Mouse (Mus musculus) splenic B cell, adult 2 months (primary cell): ENCODE results near the gene Pnmt.
A peak's percentile ranks its signal among the peaks of the same experiment; 100 is the strongest.

Experiments
- DNase-seq: peaks from one replicate; pipeline ENCODE4 v3.0.0-alpha.2; 2011; ENCODE audit warnings: low read depth, low spot score
- H3K27me3 ChIP-seq: 2 replicates; pipeline ENCODE4 v1.6.1; 2012; ENCODE audit warnings: mild to moderate bottlenecking, low read length, moderate library complexity, mixed read lengths; ENCODE audit not compliant: control insufficient read depth, poor library complexity, insufficient read depth, severe bottlenecking
- H3K36me3 ChIP-seq: 2 replicates; pipeline ENCODE4 v1.6.1; 2012; ENCODE audit warnings: mild to moderate bottlenecking, low read length, moderate library complexity, mixed read lengths; ENCODE audit not compliant: control insufficient read depth, poor library complexity, insufficient read depth, severe bottlenecking

Gene Pnmt

DNA sequence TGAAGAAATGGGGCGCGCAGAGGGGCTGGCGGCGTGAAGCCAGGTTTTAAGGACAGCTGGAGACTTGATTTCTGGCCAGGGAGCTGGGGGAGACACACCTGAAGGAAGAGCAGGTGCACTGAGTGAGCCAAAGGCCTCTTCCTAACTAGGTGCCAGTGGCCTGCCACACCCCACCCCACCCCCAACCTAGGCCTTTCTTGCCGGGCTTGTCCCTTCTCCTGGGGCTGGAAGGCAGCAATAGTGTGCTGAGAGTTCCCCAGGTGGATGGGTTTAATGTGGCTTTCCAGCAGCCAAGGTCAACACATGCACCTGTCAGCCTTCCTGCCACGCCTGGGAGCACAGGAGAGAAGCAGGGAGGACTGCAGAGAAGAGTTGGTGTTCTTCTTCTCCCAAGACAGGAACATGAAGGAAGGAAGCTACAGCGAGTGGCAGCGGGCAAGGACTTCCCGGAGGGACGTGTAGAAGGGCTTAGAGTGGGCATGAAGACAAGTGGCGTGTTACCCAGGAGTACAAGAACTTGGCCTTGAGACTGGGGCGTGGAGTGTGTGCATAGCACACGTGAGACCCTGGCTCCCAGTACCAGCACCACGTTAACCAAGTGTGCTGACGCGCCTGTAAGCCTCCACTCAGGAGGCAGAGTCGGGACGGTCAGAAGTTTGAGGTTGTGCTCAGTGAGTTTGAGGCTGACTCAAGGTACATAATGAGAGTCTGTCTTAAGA is 33.8 kb upstream of the Pnmt start:
- no peak for DNase-seq
- H3K27me3 ChIP-seq: peaks cover 2% of the 10 kb centered on the region; the same call in 1 of the 2 replicates

DNA sequence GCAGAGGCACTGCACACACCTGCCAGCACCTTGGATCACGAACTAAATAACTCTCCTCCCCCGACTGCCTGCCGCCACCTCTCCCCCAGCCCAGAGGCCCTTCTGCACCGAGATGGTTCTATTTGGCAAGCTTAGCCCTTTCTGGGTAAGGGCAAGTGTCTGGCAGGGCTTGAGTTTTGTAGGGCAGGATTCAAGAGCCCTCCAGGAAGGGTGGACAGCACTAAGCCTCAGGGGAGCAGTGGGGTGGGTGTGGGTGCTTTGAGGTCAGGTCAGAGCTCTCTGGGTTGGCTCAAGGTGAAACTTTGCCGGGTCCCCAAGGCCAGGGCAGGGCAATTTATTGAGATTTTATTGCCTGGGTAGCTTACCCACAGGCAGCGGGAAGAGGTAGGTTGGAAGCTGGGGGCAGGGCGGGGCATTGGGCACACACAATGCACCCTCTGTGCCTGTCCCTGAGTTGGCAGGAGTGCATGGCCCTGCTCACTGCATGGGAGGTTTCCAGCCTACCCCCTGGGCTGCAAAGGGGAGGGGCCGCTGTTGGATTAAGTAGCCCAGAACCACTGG is 32.5 kb upstream of the Pnmt start:
- Histone ChIP-seq H3K27me3 (peaks cover 2% of the 10 kb centered on the region; the same call in 1 of the 2 replicates), H3K36me3 (no peaks in the 10 kb centered on the region)
- DNase-seq: no peak

More for the DNA sequence above, 33.8 kb upstream of the Pnmt start:
- H3K36me3 ChIP-seq: no peaks in the 10 kb centered on the region

DNA sequence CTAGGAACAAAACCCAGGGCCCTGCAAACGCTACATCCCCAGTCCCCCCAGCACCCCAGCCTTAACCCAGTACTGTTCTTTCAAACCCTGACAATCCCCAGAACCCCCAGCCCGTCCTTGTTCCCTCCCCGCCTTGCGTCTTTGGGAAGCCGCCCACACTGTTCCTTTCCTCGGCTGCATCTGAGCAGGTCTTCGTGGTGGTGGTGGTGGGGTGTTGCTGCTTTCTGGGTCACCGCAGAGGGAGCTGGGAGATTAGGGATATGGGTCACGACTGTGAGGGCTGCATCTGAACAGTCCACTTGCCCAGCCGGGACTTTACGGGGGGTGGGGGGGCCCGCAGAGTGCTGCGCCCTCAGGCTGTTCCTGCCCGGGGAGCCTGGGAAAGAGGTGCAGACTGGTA is 31.8 kb upstream of the Pnmt start:
- H3K36me3 ChIP-seq: no peaks in the 10 kb centered on the region
- H3K27me3 ChIP-seq: no peaks in the 10 kb centered on the region
- DNase-seq: no peak

DNA sequence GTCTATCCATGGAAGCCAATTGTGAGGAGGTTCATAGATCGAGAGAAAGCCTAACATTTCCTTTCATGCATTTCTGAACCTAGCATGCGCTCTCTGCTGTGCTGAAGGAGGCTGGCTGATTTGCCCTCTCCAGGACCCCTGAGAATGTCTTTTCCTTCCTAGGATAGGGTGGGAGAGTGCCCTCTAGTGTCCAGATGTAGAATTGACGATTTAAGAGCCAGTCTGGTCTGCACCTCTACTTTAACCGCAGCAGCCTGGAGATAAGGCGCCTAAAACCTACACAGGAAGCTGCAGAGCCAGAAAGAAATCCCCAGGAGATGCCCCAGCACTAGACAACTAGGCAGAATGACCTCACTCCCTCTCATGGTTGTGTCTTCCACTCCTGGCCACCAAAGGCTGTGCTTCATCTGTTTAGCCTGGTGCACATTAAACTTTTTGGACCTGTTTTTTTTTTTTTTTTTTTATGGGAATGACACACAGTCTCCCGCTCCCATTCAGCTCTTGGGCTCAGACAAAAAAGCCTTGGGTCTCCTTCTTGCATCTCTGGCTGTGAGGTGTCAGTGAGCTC is 30.4 kb upstream of the Pnmt start:
- Histone ChIP-seq H3K36me3 (no peaks in the 10 kb centered on the region), H3K27me3 (no peaks in the 10 kb centered on the region)
- DNase-seq: peak; percentile 82

DNA sequence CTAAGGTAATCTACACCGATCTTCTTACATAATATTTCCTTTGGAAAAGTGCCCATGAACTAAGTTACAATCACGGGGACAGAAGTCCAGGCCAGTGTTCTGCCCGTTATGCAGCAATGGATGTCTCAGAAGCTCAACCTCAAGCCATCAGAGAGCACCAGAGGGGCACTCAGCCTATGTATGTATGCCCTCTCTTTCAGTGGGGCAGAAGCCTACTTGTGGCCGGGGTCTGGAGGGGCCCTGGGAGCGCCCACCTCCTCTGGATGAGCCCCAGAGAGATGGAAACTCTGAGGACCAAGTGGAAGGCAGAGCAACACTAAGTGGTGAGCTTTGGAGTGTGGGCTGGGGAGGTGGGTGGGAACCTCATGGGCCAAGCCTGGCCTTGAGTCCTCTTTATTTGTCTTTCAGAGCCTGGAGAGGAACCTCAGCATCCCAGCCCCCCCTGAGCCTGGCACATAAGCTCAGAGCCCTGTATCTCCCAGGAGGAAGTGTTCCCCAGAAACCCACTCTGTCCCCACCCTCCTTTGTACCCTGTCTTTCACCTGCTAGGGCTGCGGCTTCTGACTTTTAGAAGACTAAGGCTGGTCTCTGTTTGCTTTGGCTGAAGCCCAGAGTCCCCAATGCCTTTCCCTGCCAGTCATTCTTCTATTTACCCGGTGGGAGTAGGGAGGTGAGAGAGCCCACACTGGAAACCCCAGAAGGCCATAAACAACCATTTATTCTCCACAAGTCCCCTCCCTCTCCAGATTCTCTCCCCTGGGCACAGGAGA is 29.4 kb upstream of the Pnmt start:
- Histone ChIP-seq H3K36me3 (no peaks in the 10 kb centered on the region), H3K27me3 (no peaks in the 10 kb centered on the region)
- no peak for DNase-seq

DNA sequence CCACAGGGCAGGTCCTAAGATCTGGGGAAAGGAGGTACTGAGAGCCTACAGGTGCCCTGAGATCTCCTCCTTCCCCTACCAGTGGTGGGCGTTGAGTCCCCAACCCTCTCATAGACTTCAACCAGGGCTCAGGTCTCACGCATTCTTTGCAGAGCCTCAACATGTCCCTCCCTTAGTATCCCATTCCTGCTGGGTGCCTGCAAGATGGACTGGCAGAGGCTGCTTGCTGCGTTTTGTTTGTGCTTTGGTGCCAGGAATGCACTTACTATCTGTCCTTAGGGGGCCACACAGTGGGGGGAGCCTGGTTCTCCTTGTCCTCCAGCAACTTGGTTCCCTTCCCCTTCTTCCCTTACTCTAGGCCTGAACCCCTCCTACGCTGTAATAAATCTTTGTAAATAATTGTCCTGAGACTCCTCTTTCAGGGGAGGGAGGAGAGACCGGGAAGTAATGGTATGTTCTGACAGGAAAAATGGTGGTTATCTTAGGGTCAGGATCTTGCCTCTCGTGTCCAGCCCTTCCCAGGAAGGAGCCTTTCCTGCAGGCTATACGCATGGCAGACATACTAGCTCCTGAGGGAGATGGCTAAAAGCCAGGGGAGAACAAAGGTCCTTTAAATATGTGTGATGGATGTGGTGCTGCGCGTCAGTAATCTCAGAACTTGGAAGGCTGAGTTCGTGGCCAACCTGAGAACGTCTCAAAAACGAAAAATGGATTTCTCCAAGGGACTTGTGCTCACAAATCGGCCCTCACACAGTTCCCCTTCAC is 28.7 kb upstream of the Pnmt start:
- no peak for DNase-seq
- no peaks in the 10 kb centered on the region for H3K36me3 ChIP-seq
- H3K27me3 ChIP-seq: no peaks in the 10 kb centered on the region

DNA sequence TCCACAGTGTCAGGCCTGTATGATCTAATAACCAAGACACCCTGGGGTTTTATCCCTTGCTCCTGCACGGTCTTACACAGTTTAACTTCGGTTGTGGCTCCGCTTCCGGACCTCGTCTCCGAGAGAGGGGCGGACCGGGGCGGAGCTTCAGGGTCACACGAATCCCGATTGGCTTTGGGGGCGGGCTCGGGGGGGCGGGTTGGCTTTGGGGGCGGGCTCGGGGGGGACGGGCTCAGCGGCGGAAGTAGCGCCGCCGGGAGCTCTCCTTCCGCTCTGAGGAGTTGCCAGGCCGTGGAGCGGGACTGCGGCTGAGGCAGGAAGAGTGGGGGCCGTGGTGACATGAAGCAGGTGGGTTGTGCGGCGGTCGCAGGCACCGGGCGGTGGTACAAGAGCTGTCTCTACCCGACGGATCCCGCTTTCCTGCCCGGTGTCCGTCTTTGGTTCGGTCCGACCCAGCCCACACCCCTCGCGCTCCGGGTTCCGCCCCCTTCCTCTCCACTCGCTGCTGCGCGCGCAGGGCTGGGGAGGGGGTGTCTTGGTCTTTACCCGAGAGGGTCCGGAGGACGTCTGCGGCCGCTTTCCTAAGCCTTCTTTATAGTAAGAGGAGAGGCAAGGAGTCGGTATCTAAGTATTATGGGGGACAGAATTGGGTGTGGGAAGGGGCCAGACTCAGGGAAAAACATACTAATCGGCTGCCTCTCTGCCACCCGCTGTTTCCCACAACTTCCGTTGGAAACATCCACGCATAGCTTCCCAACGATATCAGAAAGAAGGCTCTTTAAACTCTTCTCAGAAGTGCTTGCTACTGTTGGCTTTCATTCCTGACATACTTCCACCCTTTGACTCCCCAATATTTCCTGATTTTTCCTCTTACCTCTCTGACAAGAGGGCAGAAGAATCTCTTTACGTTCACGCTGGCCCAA is 27.8 kb upstream of the Pnmt start, which contains the start of gene Stard3:
Gene Stard3, plus strand, starts transcription at position 208 of the 923 bp plus-strand sequence.
- DNase-seq: peak; percentile 93
- Histone ChIP-seq H3K27me3 (no peaks in the 10 kb centered on the region), H3K36me3 (no peaks in the 10 kb centered on the region)

DNA sequence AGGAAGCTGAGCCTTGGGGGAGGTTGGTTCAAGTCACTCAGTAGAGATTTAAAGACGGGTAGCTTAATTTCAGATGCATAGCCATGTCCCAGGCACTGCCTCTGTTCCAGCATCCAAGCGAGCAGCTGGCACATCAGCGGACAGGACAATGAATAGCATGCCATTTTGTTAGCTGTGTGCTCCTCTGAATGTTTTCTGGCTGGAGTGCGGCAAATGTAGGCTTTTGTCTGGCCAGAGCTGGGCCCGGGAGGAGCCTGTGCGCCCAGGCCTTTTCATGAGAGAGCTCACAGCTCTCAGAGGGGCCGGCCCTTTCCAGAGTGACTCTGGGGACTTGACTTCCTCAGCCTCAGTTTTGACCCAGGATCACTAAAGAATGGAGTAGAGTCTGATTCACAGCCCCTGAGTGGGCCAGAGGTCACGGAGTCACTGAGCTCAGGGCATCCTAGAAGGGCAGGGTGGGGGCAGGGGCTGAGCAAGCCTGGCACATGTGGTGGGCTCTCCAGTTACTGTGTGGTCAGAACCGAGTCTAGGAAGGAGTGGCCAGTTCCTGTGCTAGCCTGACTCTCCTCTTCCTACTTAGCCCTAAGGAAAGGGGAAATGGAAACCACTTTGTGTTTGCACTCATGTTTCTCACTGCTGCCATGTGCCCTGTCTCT is 25.3 kb upstream of the Pnmt start:
- no peaks in the 10 kb centered on the region for H3K27me3 ChIP-seq
- DNase-seq: no peak
- H3K36me3 ChIP-seq: no peaks in the 10 kb centered on the region

DNA sequence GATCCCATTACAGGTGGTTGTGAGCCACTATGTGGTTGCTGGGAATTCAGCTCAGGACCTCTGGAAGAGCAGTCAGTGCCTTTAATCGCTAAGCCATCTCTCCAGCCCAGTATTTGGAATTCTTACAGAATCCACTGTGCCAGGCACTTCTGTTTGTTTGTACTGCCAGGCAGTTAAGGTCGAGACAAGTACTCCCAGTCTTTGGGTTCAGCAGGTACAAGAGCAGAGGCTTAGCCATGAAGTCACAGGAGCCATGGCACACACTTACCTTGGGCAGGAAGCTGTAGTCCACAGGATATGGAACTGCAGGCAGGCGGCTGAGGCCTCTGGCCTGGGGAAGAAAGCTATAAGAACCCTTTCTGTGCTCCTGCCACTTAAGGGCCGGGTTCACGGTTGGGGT is 22.4 kb upstream of the Pnmt start:
- Histone ChIP-seq H3K36me3 (no peaks in the 10 kb centered on the region), H3K27me3 (no peaks in the 10 kb centered on the region)
- no peak for DNase-seq

DNA sequence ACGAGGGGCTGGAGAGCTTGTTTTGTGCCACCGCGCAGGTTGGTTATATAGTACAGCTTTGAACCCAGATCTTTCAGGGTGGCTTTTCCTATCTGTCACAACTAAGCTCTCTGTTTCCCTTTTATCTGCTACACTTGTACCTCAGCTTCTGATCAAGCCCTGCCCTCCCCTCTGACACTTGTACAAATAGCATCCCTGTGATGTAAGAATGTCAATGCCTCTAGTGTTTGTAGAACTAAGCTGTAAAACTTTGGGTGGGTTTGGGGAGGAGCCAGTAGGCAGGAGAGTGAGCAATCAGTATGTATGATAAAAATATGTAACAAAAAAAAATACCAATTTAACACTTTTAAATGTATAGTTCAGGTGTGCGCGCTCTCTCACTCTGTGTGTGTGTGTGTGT is 21.8 kb upstream of the Pnmt start:
- no peak for DNase-seq
- Histone ChIP-seq H3K27me3 (no peaks in the 10 kb centered on the region), H3K36me3 (no peaks in the 10 kb centered on the region)

DNA sequence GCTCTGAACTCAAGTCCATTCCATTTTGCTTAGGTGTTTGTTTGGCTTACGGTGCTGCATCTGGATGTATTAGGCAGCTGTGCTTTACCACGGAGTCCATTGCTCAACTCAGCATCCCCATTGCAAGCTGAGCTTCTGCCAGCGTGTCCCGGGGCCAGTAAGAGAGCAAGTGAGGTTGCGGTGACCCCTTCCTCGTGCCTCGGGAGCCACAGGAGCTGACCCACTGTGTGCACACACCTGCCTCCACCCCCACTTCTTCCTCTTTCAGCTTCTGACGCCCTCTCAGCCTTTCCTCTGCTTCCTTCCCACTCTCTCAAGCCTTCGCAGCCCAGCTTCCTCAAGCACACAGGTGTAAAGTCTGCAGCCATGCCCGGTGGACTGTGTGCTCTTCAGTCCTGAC is 20.0 kb upstream of the Pnmt start:
- H3K27me3 ChIP-seq: no peaks in the 10 kb centered on the region
- H3K36me3 ChIP-seq: no peaks in the 10 kb centered on the region; the same call in 1 of the 2 replicates
- DNase-seq: peak; percentile 49

DNA sequence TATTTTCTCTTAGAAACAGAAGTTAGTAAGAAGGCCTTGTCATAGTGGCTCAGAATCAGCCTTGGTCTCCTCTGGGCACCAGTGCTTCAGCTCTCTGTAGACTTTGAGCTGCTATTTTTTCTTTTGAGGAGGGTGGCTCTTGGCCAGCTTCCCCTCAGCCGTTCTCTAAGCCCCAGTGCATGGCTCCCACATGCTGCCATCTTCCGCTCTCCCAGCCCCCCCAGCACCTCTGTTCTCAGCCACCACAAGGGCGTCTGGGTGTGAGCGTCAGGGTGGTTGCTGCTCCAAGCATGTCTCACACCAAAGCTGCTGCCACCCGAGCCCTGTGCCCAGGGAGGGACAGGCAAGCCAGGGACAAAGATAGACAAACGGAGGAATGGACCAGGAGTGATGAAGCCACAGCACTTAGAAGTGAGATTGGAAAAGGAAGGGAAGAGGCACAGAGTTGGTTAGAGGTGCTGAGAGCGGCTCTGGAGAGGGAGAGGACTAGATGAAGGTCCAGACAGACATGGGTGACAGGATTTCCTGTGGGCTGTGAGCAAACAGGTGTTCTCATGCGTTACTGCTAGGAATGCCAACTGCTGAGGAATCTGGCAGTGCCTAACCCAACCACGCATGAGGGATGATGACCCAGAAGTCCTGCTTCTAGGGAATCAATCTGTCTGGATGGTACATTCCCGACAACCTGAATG is 18.9 kb upstream of the Pnmt start:
- Histone ChIP-seq H3K36me3 (no peaks in the 10 kb centered on the region; the same call in 1 of the 2 replicates), H3K27me3 (no peaks in the 10 kb centered on the region)
- DNase-seq: no peak

DNA sequence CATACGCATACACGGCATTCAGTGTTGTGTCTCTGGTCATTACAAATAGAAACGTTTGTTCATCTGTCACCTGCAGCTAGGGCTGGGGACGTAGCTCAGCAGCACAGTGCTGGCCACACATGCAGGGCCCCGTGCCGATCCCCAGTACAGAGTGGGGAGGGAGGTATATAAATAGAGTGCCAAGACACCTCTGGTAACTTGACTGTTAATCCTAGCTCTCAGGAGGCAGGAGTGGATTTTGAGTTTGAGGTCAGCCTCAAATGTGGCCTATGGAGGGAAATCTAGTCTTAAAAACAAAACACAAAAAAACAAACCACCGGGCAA is 18.4 kb upstream of the Pnmt start:
- no peaks in the 10 kb centered on the region; the same call in 1 of the 2 replicates for H3K36me3 ChIP-seq
- no peaks in the 10 kb centered on the region for H3K27me3 ChIP-seq
- DNase-seq: no peak
